Mouse (Mus musculus) macrophage (primary cell): ENCODE data around the gene Bcor. TPM values are rescaled to one million over a fixed set of nuclear protein-coding genes. Genes with fewer than 3 reads are reported as not detected.

Source experiments
- H3K27ac ChIP-seq: fragments of 350-480 bp; formaldehyde crosslinking; 2 replicates; pipeline ENCODE4 v1.9.0; 2021
- H3K36me3 ChIP-seq: fragments of 350-480 bp; formaldehyde crosslinking; 2 replicates; pipeline ENCODE4 v1.9.0; 2021; ENCODE audit errors: inconsistent target
- H3K4me3 ChIP-seq: fragments of 350-480 bp; formaldehyde crosslinking; 2 replicates; pipeline ENCODE4 v1.9.0; 2021; ENCODE audit errors: inconsistent target
- H3K79me2 ChIP-seq: fragments of 350-480 bp; formaldehyde crosslinking; 2 replicates; pipeline ENCODE4 v1.9.0; 2021; ENCODE audit errors: inconsistent target
- WGBS: methylation state at CpG from one replicate; pipeline ENCODE4 v1.1.7; 2026; ENCODE audit warnings: inconsistent platforms; ENCODE audit not compliant: missing documents; 5-methylcytosine and 5-hydroxymethylcytosine counted together
- polyA plus RNA-seq: library from polyadenylated mRNA; stranded (reverse); fragments of 250-400 nt; gene quantifications from 3 replicates; pipeline ENCODE4 v1.2.4, GENCODE M21; 2018; ENCODE audit warnings: inconsistent platforms

Gene Bcor
- polyA plus RNA-seq, 1 experiment from 2014 or later = 13.3 TPM

DNA sequence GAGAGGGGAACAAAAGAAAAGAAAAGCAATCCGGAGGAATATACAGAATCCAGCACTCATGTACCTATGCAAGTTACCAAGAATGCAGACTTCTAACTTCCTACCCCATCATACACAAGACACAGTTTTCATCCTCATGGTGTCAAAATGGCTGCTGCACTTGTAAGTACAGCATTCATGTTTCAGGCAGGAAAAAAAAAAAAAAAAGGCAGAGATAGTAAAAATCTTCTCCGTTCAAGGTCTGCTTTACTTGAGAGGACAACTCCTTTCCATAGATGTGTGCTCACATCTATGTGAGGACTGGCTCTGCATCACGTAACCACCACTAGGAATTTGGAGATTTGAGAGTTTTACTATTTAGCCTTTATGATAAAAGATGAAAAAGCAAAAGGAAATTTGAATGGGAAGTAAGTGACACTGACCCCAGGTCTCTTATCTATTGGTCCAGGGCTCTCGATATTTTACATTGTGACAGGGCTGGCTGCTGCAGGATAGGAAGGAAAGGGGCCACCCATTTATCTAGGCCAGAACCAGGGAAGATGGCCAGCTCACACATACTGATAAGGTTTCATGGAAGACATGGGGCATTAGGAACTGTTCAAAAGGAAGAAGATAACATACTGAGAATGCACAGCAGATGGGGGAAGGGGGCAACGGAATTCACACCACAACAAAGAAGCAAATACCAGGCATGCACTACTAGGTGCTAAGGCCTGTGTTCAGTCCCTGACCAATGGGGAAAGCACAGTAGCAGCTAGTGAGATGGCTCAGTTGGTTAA is 166.3 kb downstream of the Bcor start:
- H3K4me3 ChIP-seq = no peak overlapping the region
- H3K27ac ChIP-seq = no peak overlapping the region
- WGBS = 84% methylated on average over 5 of the region's 5 CpGs
- H3K36me3 ChIP-seq = no peaks in the 10 kb centered on the region
- no peaks in the 10 kb centered on the region for H3K79me2 ChIP-seq

DNA sequence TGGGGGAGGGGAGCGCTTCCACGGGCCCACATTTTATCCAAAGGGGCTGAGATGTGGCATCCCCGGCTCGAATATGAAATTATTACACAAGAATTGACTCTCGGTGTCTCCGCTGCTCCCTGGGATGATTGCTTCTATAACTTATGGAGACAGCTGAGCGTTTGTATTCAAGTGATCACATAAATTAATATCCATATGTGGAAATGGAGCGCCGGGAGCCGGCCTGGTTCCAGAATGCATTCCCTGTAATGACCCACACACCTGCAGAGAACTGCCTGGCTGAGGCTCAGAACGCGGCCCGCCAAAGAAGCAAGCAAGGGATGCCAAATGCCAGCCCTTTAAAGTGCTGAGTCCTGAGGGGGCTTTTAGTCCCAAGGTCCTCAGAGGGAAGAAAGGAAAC is 170.7 kb downstream of the Bcor start:
- Histone ChIP-seq H3K79me2 (no peaks in the 10 kb centered on the region), H3K4me3 (no peak overlapping the region), H3K36me3 (no peaks in the 10 kb centered on the region), H3K27ac (no peak overlapping the region)
- WGBS = 95% methylated on average over 11 of the region's 13 CpGs

- 88% methylated on average over 7 of the region's 7 CpGs for WGBS
- no peak overlapping the region for H3K27ac ChIP-seq
- H3K4me3 ChIP-seq = no peak overlapping the region
- H3K79me2 ChIP-seq = no peaks in the 10 kb centered on the region
- no peaks in the 10 kb centered on the region for H3K36me3 ChIP-seq
These were observed 171.8 kb downstream of the Bcor start for GRCm38 (mm10) chrX:11988191-11988896.

DNA sequence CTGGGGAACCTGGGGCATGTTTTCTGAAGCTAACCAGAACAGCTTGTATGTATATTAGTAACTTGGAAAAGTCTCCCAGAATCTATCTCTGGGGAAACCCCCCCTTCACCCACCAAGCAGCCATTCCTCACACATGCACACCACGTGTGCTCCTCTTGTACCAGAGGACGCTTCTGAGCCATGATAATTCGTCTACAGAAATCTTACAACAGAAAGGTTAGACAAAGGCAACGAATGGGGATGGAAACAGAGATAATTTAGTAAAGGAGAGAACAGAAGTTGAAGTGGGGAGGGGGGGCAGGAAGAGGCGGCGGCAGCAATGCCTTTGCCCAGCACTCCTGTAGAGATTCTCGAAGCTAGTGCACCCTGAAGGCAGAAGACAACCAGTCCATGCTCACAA is 172.6 kb downstream of the Bcor start:
- Histone ChIP-seq H3K36me3 (no peaks in the 10 kb centered on the region), H3K79me2 (no peaks in the 10 kb centered on the region), H3K4me3 (no peak overlapping the region), H3K27ac (no peak overlapping the region)
- WGBS = 67% methylated on average over 7 of the region's 7 CpGs
